Mouse (Mus musculus) left cerebral cortex, adult 8-10 months (tissue): ENCODE results near the gene Ctso. TPM values are rescaled to one million over a fixed set of nuclear protein-coding genes. Genes with fewer than 3 reads are reported as not detected.

Experiments
- DNase-seq, 2 experiments: peaks; one replicate each; pipeline ENCODE4 v3.0.0; 2022; ENCODE audit warnings: low spot score in 2 of 2
- total RNA-seq, 4 experiments: library from RNA; stranded (reverse); gene quantifications; 2 replicates each; pipeline ENCODE4 v1.2.4; 2022

The Ctso gene
- 10 to 100 TPM; 19.8 to 24.9 (median 22.2) TPM for total RNA-seq

DNA sequence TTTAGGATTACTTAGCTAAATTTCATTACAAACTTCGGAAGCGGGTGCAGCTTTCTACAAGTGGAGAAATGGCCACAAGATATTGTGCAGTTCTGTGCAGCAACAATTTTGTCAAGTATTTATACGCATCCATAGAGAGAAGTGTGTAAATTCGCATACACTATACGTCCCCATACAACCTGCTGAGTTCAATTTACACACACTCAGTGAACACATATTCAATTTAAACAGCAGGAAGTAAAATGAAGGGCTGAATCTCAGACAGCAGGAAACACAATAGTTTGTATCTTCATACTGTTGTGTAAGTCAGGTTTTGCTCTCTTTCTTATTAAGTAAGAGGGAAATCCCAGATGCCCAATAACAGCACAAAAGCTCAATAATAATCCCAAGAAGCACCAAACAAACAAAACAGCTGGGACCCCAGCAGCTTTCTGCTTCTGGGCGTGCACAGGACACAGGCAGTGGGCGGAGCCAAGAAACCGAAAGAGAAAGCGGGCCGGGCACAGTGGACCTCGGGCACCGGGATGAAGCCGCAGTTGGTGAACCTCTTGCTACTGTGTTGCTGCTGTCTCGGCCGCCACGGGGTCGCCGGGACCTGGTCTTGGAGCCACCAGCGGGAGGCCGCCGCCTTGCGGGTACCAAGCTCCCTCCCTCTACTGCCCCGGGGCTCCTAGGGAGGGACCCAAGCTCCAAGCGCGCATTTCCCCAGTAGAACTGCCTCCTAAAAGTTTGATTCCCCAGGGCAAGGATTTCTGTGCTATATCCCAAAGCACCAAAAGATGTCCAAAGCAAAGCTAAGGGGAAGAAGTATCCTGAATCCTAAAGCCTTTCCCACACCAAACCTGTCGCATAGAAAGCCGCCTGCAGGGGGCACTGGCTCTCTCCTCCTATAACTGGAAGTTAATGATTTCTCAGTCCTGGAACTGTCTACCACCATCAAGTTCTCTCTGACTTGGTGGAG, at the start of gene Ctso:
Gene Ctso (plus strand): TSS at position 461 of the 961 bp plus-strand sequence.
- peak; percentile 64 to 78 for DNase-seq

- no peak for DNase-seq
Measured at GRCm38 (mm10) chr3:81883916-81884315, 48.5 kb upstream of the Ctso start.

DNA sequence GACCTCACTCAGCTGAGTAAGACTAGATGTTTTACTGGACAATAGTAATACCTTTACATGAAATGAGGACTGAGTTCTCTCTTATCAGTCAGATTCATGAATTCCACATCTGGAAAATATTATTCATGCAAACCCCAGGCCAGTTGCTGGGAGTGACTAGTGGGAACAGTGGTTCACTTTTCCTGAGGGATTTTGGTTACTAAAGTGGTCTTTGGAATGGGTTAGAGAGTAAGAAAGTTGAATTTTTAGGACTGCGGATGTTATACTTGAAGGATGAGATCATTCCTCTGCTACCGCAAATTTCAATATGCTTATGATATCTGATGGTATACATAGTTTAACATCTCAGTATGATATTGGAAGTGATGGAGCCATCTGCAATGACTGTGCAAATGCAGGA, 46.8 kb upstream of the Ctso start:
- no peak for DNase-seq

GRCm38 (mm10) chr3:81889137-81889536, 43.3 kb upstream of the Ctso start:
- no peak for DNase-seq

DNA sequence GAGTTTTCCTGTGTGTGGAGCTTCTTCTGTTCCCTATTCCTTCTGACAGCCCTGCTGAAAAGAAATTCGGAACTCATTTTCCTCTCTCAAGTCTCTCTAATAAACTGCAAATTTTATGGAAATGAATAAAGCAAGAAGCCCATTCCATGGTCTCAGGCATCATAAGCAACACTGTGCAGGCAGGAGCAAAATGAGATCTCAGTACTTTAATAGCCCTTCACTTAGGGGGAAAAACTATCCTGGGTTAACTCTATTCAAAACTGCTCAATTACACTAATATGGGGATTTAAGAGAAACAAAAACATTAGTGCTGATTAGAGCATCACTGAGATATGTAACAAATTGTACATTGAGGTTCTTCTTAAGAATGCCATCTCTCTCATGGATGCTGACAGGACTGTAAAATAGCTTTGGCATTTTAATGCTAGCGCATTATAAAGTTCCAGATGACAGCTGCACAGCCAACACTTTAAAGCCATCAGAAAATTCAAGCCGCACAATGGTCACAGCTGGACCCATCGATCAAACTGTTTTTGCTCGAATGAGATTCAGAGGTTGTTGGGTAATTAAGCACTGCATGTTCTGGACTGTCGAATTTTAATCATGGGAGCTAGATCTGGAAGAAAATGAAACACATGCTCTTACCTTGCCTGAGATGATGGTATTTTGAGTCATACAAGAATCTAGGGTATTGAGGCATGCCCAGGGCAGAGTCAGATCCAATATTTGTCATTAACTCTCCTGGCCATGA, 21.9 kb upstream of the Ctso start:
- no peak for DNase-seq

DNA sequence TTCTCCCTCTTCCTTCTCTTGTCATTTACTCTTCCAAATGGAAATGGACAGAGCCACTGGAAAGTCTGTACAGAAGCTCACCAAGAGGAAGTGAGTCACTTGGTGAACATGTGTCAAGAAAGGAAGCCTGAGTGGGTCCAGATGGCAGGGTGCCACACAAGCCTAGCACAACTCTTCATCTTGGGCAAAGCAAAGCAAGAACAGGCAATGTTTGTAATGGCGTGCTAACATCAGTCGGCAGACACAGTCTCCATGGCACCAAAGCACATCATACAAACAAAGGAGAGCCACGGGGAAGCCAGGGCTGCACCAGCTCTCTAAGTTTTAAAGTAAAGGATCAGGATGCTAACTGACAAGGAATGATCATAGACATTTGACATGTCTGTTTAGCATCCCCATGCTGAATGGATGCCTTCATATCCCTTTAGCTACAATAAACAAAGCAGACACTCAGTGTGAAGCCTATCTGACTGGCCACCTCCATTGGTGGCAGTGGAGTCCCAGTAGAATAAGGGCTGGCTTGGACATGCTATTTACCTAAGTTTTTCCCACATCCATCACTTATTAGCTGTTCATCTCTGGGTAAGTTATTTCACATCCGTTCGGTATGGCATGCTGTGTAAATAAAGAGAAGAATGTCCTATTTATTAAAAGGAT, 16.2 kb upstream of the Ctso start:
- DNase-seq = no peak

- DNase-seq = no peak
Measured at GRCm38 (mm10) chr3:81917354-81917935, 15.0 kb upstream of the Ctso start.

DNA sequence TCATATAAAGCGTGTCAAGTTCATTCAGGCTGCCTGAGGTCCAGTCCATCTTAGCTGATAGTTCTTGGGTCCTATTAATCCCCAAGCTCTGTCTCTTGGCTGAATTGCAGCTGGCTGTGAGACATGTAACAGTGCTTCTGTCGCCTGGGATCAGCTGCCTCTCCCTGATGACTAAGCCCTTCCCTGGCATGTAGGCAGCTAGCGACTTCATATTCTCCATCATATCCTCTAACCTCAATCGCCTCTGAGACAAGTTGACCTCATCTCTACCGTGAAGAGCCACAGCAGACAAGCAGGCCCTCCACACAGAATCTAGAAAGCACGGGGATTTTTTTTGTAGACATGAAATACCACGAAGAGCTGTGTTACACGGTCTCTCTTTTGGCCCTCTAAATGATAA, 14.2 kb upstream of the Ctso start:
- DNase-seq = no peak

DNA sequence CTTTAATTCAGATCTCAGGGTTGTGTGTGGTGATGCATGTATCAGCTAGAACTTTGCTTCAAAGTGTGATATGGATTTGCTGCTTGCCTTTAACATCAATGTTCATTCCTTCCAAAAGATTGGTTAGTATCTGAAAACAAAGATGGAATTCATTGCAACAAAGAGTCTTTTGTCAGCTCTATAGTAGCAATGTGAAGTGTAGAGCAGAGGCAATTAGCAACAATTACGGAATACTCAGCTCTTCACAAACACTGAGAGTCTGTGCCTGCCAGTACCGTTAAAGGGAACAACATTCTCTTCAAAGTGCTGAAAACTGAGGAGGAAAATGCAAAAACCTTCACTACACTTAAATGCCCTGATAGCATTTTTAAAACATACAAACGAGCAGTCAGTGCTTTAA, 12.7 kb upstream of the Ctso start:
- no peak for DNase-seq

DNA sequence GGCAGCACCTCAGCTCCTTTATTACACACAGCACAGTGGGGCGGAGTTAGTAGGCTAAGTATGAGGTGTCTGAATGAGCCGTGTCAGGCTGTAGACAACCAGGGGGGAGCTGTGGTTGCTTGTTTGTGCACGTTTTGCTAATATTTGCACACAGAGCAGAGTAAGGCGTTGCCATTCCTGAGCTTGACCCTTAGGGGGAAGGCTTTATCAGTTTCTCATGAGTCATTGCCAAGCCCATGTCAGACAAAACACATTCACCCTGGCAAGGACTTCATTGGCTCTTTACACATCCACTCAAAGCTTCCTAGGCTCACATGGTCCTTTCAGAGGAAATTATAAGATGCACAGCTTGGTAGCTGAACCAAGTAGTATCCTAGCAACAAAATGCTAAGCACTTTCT, 9.5 kb upstream of the Ctso start:
- no peak for DNase-seq

- DNase-seq = peak in 1 of 2 experiments; percentile 28
Measured at GRCm38 (mm10) chr3:81924931-81925330, 7.5 kb upstream of the Ctso start.

DNA sequence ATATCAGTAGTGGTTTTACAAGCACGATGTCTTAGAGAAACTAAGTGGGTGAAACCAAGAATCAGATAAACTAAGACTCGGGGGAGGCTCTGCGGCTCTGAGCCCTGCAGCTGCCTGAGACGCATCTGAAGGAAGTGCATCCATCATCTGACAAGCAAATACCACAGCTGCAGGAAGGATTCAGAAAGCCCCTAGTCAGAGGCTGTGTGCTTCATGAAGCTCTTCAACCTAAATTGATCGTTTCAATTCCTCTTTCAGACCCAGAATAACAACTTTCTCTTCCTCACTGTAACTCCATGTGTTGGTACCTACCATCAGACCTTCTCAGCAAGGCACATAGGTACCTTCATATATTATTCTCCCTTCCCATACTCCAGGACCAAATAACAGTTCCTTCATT, 6.5 kb upstream of the Ctso start:
- DNase-seq = no peak

DNA sequence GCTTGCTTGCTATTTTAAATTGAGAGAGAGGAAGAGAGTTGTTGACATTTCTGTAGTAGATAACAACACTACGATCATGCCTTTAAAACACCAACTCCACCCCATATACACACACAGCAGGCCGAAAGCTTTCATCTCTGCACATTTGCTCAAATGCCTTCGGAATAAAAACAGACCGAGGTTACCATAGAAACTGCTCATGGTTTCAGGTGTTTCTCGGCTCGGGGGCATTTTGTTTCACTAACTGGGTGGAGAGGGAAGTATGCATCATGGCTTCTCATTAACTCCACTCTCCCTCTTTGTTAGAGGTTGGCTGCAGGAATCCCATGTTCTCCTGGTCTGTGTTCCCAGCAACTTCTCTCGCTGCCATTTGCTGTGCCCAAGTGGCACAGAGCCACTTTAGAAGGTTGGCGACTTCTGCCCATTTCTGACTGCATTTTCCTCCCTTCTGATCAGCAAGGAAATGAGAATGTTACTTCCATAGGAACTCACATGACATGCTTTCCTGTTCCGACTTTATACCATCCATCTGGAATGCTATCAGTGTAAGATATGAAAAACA, 5.6 kb upstream of the Ctso start:
- DNase-seq = no peak

DNA sequence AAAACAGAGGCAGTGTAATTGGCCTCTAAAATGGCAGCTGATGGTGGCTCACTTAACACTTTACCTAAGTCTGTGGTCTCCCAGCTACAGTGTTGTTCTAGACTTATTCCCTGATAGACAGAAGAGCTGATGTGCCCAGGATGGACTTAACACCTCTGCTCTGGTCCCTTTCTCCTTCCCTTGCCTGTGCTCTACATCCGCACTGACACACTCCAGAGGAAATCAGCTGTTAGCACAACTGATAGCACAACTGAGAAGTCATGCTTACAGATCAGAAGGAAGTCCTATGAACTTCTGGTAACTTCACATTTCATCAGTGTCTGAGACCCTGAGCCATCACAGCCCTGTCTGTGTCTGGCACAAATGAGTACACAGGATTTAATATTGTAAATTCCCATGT, 3.3 kb upstream of the Ctso start:
- no peak for DNase-seq

- DNase-seq = no peak
Measured at GRCm38 (mm10) chr3:81931695-81932094, 706 bp upstream of the Ctso start.

- no peak for DNase-seq
Measured at GRCm38 (mm10) chr3:81933348-81933747, 947 bp downstream of the Ctso start.

GRCm38 (mm10) chr3:81938924-81939323, 6.5 kb downstream of the Ctso start:
- no peak for DNase-seq

- DNase-seq = no peak
Measured at GRCm38 (mm10) chr3:81942341-81942740, 9.9 kb downstream of the Ctso start.

DNA sequence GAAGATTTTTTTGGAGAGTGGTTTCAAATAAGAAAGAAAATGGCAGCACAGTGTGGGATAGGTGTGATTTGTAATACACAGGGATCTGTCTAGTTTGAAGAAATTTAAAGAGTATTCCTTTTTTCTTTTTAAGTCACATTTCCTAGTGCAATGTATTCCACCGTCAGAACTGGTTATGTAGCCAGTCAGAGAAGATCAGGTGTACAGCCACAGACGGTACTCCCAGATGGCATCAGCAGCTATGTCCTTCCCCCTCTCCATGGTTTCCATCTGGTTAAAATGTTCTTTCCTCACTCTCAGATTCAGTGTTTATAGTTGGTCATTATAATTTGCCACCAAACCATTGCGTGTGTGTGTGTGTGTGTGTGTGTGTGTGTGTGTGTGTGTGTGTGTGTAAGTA, 10.7 kb downstream of the Ctso start:
- DNase-seq = no peak

- no peak for DNase-seq
Measured at GRCm38 (mm10) chr3:81944851-81945393, 12.5 kb downstream of the Ctso start.

DNA sequence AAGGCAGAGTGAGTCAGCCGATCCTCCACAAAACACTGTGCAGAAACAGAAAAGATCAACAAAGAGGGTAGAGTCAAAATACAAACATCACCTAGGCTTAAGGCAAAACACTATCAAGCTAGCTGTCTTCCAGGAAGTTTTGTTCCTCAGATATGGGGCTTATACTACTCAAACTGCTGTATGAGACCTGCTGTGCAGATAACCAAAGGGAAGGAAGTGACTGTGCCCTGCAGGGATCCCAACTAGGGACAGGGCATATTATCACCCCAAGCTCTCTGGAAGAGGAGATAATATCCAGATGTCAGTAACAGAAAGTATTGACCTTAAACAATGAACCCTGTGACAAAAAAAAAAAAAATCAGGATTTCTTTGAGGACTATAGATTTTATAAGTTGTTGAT, 16.6 kb downstream of the Ctso start:
- no peak for DNase-seq
